Mouse (Mus musculus) E14TG2a.4 (cell line): ENCODE data around the gene Drd3.

Experiments used
- CTCF ChIP-seq: conservative IDR thresholded peaks from 2 replicates; pipeline ENCODE4 v1.5.1; 2014; ENCODE audit warnings: low read length
- NANOG ChIP-seq: IDR thresholded peaks from 2 replicates; pipeline ENCODE4 v1.6.1; 2014; ENCODE audit warnings: borderline replicate concordance, low read length, mixed read lengths

GRCm38 (mm10) chr16:43752900-43753299 lies 926 bp upstream of the Drd3 start:
- TF ChIP-seq CTCF (peak; percentile 71), NANOG (no peak)
